Mouse (Mus musculus) CD8-positive naive resting alpha-beta T cell, adult 2 months (primary cell): ENCODE results near the gene Prkg1.

Experiments
- DNase-seq, 2 experiments: peaks; one replicate each; pipeline ENCODE4 v3.0.0; 2022; ENCODE audit warnings: low read depth in 2 of 2, low spot score in 2 of 2

Gene Prkg1

GRCm38 (mm10) chr19:31764801-31765340, at the start of gene Prkg1:
TSS of gene Prkg1 (minus strand) at chr19:31765033.
- no peak for DNase-seq

GRCm38 (mm10) chr19:31813087-31813486, 48.3 kb upstream of the Prkg1 start:
- DNase-seq, result no peak

- DNase-seq, result no peak
These were observed 46.5 kb upstream of the Prkg1 start for GRCm38 (mm10) chr19:31811371-31811770.

- DNase-seq, result no peak
These were observed 40.6 kb upstream of the Prkg1 start for GRCm38 (mm10) chr19:31805391-31805790.

GRCm38 (mm10) chr19:31795485-31796046, 30.7 kb upstream of the Prkg1 start:
- no peak for DNase-seq

GRCm38 (mm10) chr19:31791724-31792123, 26.9 kb upstream of the Prkg1 start:
- DNase-seq, result no peak

- no peak for DNase-seq
These were observed 16.7 kb upstream of the Prkg1 start for GRCm38 (mm10) chr19:31781521-31782018.

GRCm38 (mm10) chr19:31781077-31781476, 16.2 kb upstream of the Prkg1 start:
- no peak for DNase-seq

GRCm38 (mm10) chr19:31780222-31780621, 15.4 kb upstream of the Prkg1 start:
- DNase-seq, result no peak

- DNase-seq, result no peak
These were observed 14.2 kb upstream of the Prkg1 start for GRCm38 (mm10) chr19:31779021-31779420.

GRCm38 (mm10) chr19:31767004-31767403, 2.2 kb upstream of the Prkg1 start:
- DNase-seq, result no peak

- no peak for DNase-seq
These were observed 618 bp upstream of the Prkg1 start for GRCm38 (mm10) chr19:31765451-31765850.

GRCm38 (mm10) chr19:31763951-31764800, 657 bp downstream of the Prkg1 start:
- no peak for DNase-seq

- DNase-seq, result no peak
These were observed 1.5 kb downstream of the Prkg1 start for GRCm38 (mm10) chr19:31763246-31763821.

GRCm38 (mm10) chr19:31762411-31763245, 2.2 kb downstream of the Prkg1 start:
- no peak for DNase-seq

GRCm38 (mm10) chr19:31759855-31760254, 5.0 kb downstream of the Prkg1 start:
- DNase-seq, result no peak

GRCm38 (mm10) chr19:31755929-31756792, 8.7 kb downstream of the Prkg1 start:
- DNase-seq, result no peak

- DNase-seq, result no peak
These were observed 10.1 kb downstream of the Prkg1 start for GRCm38 (mm10) chr19:31754642-31755287.

- no peak for DNase-seq
These were observed 13.7 kb downstream of the Prkg1 start for GRCm38 (mm10) chr19:31750976-31751676.
